Mouse (Mus musculus) hindbrain, embryonic 13.5 days (tissue): Measurements from ENCODE around the gene Gm42742. TPM values are rescaled to one million over a fixed set of nuclear protein-coding genes. Genes with fewer than 3 reads are reported as not detected.

Experiments
- ATAC-seq: fragments of 200-750 bp; cut with Nextera tagmentation; 2 replicates; pipeline ENCODE4 v1.8.0; 2017; ENCODE audit warnings: moderate TSS enrichment; ENCODE audit not compliant: low FRiP score
- H3K27ac ChIP-seq: fragments of 300-500 bp; sonication (generic); 2 replicates; pipeline ENCODE4 v1.5.1; 2015; ENCODE audit warnings: inconsistent platforms, mild to moderate bottlenecking, moderate library complexity
- H3K27me3 ChIP-seq: fragments of 300-500 bp; sonication (generic); 2 replicates; pipeline ENCODE4 v1.6.1; 2015; ENCODE audit warnings: mild to moderate bottlenecking, inconsistent platforms
- H3K36me3 ChIP-seq: fragments of 300-500 bp; sonication (generic); 2 replicates; pipeline ENCODE4 v1.6.1; 2015; ENCODE audit warnings: mild to moderate bottlenecking, inconsistent platforms
- H3K4me1 ChIP-seq: fragments of 300-500 bp; sonication (generic); replicated peaks from 2 replicates; pipeline ENCODE4 v1.6.1; 2015; ENCODE audit warnings: inconsistent platforms
- H3K4me2 ChIP-seq: fragments of 300-500 bp; sonication (generic); 2 replicates; pipeline ENCODE4 v1.6.1; 2015; ENCODE audit warnings: inconsistent platforms, mild to moderate bottlenecking, moderate library complexity
- H3K4me3 ChIP-seq: fragments of 300-500 bp; sonication (generic); 2 replicates; pipeline ENCODE4 v1.5.1; 2015; ENCODE audit warnings: mild to moderate bottlenecking, inconsistent platforms
- H3K9ac ChIP-seq: fragments of 300-500 bp; sonication (generic); 2 replicates; pipeline ENCODE4 v1.6.1; 2015; ENCODE audit warnings: mild to moderate bottlenecking, inconsistent platforms
- H3K9me3 ChIP-seq: fragments of 300-500 bp; sonication (generic); 2 replicates; pipeline ENCODE4 v1.6.1; 2016; ENCODE audit warnings: inconsistent platforms
- WGBS: fragments of 180-500 bp; shearing (Covaris S2); methylation state at CpG from one replicate; pipeline ENCODE4 v1.1.7; 2015; 5-methylcytosine and 5-hydroxymethylcytosine counted together
- polyA plus RNA-seq: library from polyadenylated mRNA; unstranded; fragments of >200 nt; fragmentation: Nextera tagmentation; extraction: Ambion mirVana; gene quantifications from 2 replicates; pipeline ENCODE4 v1.2.1, GENCODE M21; 2015

Gene Gm42742
- 66.8 and 73.4 TPM in 2 replicates for polyA plus RNA-seq

GRCm38 (mm10) chr7:127020901-127021562 lies at the start of gene Gm42742, which contains the start of gene Prrt2:
Gm42742 (minus strand) TSS chr7:127021097.
Prrt2 (minus strand) TSS chr7:127021211.
- Histone ChIP-seq H3K9ac (peak within 1 kb of the TSS; percentile 84), H3K4me2 (peak within 1 kb of the TSS; percentile 98), H3K9me3 (no peaks in the 10 kb centered on the region), H3K27me3 (no peaks in the 10 kb centered on the region), H3K27ac (peak within 1 kb of the TSS; percentile 100), H3K4me1 (peaks cover 82% of the 10 kb centered on the region), H3K36me3 (peaks cover 28% of the 10 kb centered on the region), H3K4me3 (peak within 1 kb of the TSS; percentile 54)
- under 1% methylated on average over 37 of the region's 37 CpGs for WGBS
- ATAC-seq: no peak

GRCm38 (mm10) chr7:127066317-127066716 lies 45.4 kb upstream of the Gm42742 start:
- no peak for ATAC-seq
- Histone ChIP-seq H3K4me3 (no peak overlapping the region), H3K4me2 (no peak overlapping the region), H3K36me3 (no peaks in the 10 kb centered on the region), H3K27ac (no peak overlapping the region), H3K4me1 (no peaks in the 10 kb centered on the region), H3K9ac (no peak overlapping the region), H3K27me3 (0 out of 2 replicates have a peak, but pooled peaks cover 2% of the 10 kb centered on the region), H3K9me3 (no peaks in the 10 kb centered on the region)
- 86% methylated on average over 4 of the region's 4 CpGs for WGBS

- Histone ChIP-seq H3K4me2 (no peak overlapping the region), H3K9me3 (no peaks in the 10 kb centered on the region)
- 89% methylated on average over 6 of the region's 6 CpGs for WGBS
Measured at GRCm38 (mm10) chr7:127065538-127065937, 44.6 kb upstream of the Gm42742 start.

GRCm38 (mm10) chr7:127055026-127055585 lies 34.2 kb upstream of the Gm42742 start:
- H3K4me1 ChIP-seq: no peaks in the 10 kb centered on the region
- no peak overlapping the region for H3K4me2 ChIP-seq
- H3K9ac ChIP-seq: no peak overlapping the region
- no peaks in the 10 kb centered on the region for H3K9me3 ChIP-seq
- no peak overlapping the region for H3K4me3 ChIP-seq
- WGBS: 78% methylated on average over 5 of the region's 5 CpGs
- H3K27ac ChIP-seq: no peak overlapping the region
- H3K27me3 ChIP-seq: 0 out of 2 replicates have a peak, but pooled peaks cover 20% of the 10 kb centered on the region
- no peaks in the 10 kb centered on the region for H3K36me3 ChIP-seq
- no peak for ATAC-seq

More at GRCm38 (mm10) chr7:127065538-127065937, 44.6 kb upstream of the Gm42742 start:
- Histone ChIP-seq H3K4me3 (no peak overlapping the region), H3K9ac (no peak overlapping the region), H3K27me3 (0 out of 2 replicates have a peak, but pooled peaks cover 2% of the 10 kb centered on the region), H3K36me3 (no peaks in the 10 kb centered on the region), H3K27ac (no peak overlapping the region), H3K4me1 (no peaks in the 10 kb centered on the region)
- no peak for ATAC-seq

GRCm38 (mm10) chr7:127041851-127042672 lies 21.2 kb upstream of the Gm42742 start, which contains the start of gene Kif22:
Kif22 (minus strand) TSS chr7:127042471.
- Histone ChIP-seq H3K4me2 (peak within 1 kb of the TSS; percentile 96), H3K4me3 (peak within 1 kb of the TSS; percentile 71), H3K9me3 (no peaks in the 10 kb centered on the region), H3K9ac (peak within 1 kb of the TSS; percentile 86), H3K27ac (peak within 1 kb of the TSS; percentile 77), H3K27me3 (no peaks in the 10 kb centered on the region), H3K36me3 (no peaks in the 10 kb centered on the region), H3K4me1 (peaks cover 20% of the 10 kb centered on the region)
- ATAC-seq: peak; percentile 59; the same call in 1 of the 2 replicates
- under 1% methylated on average over 52 of the region's 53 CpGs for WGBS

- H3K4me2 ChIP-seq: no peak overlapping the region
- H3K36me3 ChIP-seq: peaks cover 8% of the 10 kb centered on the region; the same call in 1 of the 2 replicates
- H3K4me1 ChIP-seq: peaks cover 10% of the 10 kb centered on the region
- H3K27me3 ChIP-seq: no peaks in the 10 kb centered on the region
- H3K4me3 ChIP-seq: no peak overlapping the region
- ATAC-seq: no peak
- H3K9me3 ChIP-seq: no peaks in the 10 kb centered on the region
- WGBS: 96% methylated on average over 1 of the region's 1 CpGs
- no peak overlapping the region for H3K9ac ChIP-seq
- no peak overlapping the region for H3K27ac ChIP-seq
Measured at GRCm38 (mm10) chr7:127031244-127031643, 10.3 kb upstream of the Gm42742 start.

- Histone ChIP-seq H3K9ac (no peak overlapping the region), H3K9me3 (no peaks in the 10 kb centered on the region), H3K4me1 (peaks cover 13% of the 10 kb centered on the region), H3K27me3 (no peaks in the 10 kb centered on the region), H3K27ac (no peak overlapping the region), H3K36me3 (peaks cover 8% of the 10 kb centered on the region; the same call in 1 of the 2 replicates), H3K4me3 (no peak overlapping the region), H3K4me2 (no peak overlapping the region)
- ATAC-seq: no peak
- WGBS: 93% methylated on average over 1 of the region's 1 CpGs
Measured at GRCm38 (mm10) chr7:127030172-127030571, 9.3 kb upstream of the Gm42742 start.

- H3K27me3 ChIP-seq: no peaks in the 10 kb centered on the region
- H3K4me3 ChIP-seq: peak overlapping the region; percentile 96
- H3K4me2 ChIP-seq: peak overlapping the region; percentile 68
- H3K4me1 ChIP-seq: peaks cover 36% of the 10 kb centered on the region
- H3K36me3 ChIP-seq: peaks cover 20% of the 10 kb centered on the region
- peak overlapping the region; percentile 74 for H3K9ac ChIP-seq
- no peaks in the 10 kb centered on the region for H3K9me3 ChIP-seq
- H3K27ac ChIP-seq: peak overlapping the region; percentile 100
- WGBS: 61% methylated on average over 8 of the region's 8 CpGs
- ATAC-seq: peak; percentile 11; the same call in 1 of the 2 replicates
Measured at GRCm38 (mm10) chr7:127027885-127028284, 7.0 kb upstream of the Gm42742 start.

GRCm38 (mm10) chr7:127026984-127027726 lies 6.3 kb upstream of the Gm42742 start, which contains the start of gene Maz:
Maz (minus strand) TSS chr7:127027037.
- ATAC-seq: peak; percentile 91
- H3K4me1 ChIP-seq: peaks cover 44% of the 10 kb centered on the region
- peaks cover 23% of the 10 kb centered on the region for H3K36me3 ChIP-seq
- H3K27me3 ChIP-seq: no peaks in the 10 kb centered on the region
- H3K4me3 ChIP-seq: peak within 1 kb of the TSS; percentile 96
- peak within 1 kb of the TSS; percentile 100 for H3K27ac ChIP-seq
- WGBS: under 1% methylated on average over 47 of the region's 63 CpGs
- H3K9ac ChIP-seq: peak within 1 kb of the TSS; percentile 100
- H3K9me3 ChIP-seq: no peaks in the 10 kb centered on the region
- peak within 1 kb of the TSS; percentile 98 for H3K4me2 ChIP-seq

- peaks cover 28% of the 10 kb centered on the region for H3K36me3 ChIP-seq
- WGBS: no CpG with 5 or more reads among the region's 48 CpGs
- no peaks in the 10 kb centered on the region for H3K27me3 ChIP-seq
- peak overlapping the region; percentile 98 for H3K4me2 ChIP-seq
- H3K27ac ChIP-seq: peak overlapping the region; percentile 100
- peak overlapping the region; percentile 100 for H3K9ac ChIP-seq
- no peaks in the 10 kb centered on the region for H3K9me3 ChIP-seq
- peak overlapping the region; percentile 96 for H3K4me3 ChIP-seq
- H3K4me1 ChIP-seq: peaks cover 49% of the 10 kb centered on the region
- ATAC-seq: no peak
Measured at GRCm38 (mm10) chr7:127026616-127026983, 5.7 kb upstream of the Gm42742 start.

- H3K9ac ChIP-seq: peak overlapping the region; percentile 100
- H3K36me3 ChIP-seq: peaks cover 28% of the 10 kb centered on the region
- 0% methylated on average over 10 of the region's 48 CpGs for WGBS
- peak overlapping the region; percentile 100 for H3K27ac ChIP-seq
- no peak for ATAC-seq
- H3K4me1 ChIP-seq: peaks cover 53% of the 10 kb centered on the region
- H3K4me2 ChIP-seq: peak overlapping the region; percentile 98
- no peaks in the 10 kb centered on the region for H3K9me3 ChIP-seq
- peak overlapping the region; percentile 96 for H3K4me3 ChIP-seq
- H3K27me3 ChIP-seq: no peaks in the 10 kb centered on the region
Measured at GRCm38 (mm10) chr7:127026161-127026600, 5.3 kb upstream of the Gm42742 start.
